Mouse (Mus musculus) hematopoietic multipotent progenitor cell, adult 10-12 weeks (in vitro differentiated cells): ENCODE data around the gene Haspin. TPM values are rescaled to one million over a fixed set of nuclear protein-coding genes. Genes with fewer than 3 reads are reported as not detected.

ENCODE experiments used
- polyA plus RNA-seq: library from polyadenylated mRNA; stranded (reverse); fragments of >175 nt; gene quantifications from 2 replicates; pipeline ENCODE4 v1.2.3, GENCODE M21; 2012; ENCODE audit warnings: low replicate concordance

The Haspin gene
- 5.5 and 8.6 TPM in 2 replicates for polyA plus RNA-seq

DNA sequence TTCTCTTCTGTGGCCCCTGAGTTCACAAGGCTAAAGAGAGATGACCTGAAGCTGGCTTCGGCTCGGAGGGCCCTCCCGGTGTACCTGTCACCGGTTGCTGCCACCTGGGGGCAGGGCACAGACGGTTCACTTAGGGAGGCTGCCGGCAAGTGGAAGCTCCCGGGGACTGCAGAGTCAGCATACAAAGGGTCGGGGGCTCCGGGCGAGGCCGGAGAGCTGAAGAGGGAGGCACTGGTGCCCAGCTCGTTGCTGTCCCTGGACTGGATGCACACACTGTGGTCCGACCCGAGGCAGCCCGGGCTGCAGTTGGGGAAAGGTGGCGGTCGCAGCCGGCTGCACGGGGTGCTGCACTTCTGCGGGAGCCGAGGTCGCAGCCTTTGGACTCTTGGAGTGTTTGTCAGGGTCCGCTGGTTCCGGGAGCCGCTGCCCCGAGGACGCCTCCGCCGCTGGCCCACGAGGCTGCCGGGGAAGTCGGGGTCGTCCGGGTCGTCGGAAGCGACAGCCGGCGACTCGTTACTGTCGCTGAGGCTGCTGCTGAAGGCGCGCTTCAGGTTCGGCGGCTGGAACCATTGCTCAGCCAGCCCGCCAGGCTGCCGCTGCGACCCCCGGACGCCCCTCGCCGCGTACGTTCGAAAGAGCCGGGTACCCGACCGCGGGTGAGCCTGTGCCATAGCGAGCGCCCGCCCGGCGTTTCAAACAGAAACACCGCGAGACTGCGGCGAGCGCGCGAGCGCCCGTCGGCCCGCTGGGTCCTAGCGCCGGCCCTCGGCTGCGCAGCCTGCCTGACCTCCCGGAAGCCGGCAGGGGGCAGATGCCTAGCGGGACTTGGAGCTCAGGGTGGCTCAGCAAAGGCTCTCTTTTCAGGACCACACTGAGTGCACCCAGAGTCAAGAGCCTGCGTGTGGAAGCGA lies at the start of gene Haspin:
Gene Haspin, minus strand, starts transcription at position 704 of the 911 bp plus-strand sequence.

DNA sequence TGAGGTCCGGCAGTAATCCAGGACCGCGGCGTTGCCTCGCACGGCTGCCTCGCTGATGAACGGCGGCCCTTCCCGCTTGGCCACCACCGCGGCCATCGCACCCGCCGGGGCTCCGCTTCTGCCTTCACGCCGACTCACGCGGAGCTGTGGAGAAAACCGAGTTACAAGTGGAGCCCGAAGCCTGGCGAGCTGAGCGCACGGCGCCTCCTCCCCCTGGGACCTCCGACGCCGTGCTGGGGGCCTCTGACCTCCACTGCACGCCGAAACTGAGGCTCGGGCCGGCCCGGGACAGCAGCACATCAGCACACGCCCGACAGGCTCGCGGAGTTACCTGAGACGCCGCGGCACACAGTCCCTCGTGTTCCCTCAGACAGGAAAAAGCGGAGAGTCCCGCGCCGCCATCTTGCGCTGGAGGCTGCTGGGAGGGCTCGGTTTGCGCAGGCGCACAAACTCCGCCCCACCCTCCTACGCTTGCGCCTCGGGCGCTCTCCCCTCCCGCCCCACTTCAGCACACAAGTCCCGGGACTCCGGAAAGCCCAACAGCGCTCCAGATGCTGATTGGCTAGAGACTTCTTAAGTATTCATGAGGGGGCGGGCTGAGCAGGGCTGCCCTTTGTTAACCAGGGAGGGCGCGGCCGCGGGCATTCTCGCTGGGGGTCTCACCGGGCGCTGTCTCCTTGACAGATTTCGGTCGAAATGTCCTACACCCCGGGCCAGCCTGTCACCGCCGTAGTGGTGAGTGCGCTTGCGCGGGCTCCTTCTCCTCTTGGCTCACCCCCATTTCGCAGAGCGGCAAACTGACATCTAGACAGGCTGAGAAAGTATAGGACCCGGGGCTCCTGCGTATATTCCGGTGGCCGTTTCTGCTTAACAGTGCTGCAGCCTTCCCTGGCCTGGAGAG lies 38.8 kb upstream of the Haspin start, which contains the start of the genes Emc6 and Tax1bp3:
Gene Emc6, minus strand, starts transcription at position 430 of the 901 bp plus-strand sequence.
Gene Tax1bp3, plus strand, starts transcription at position 476 of the 901 bp plus-strand sequence.

DNA sequence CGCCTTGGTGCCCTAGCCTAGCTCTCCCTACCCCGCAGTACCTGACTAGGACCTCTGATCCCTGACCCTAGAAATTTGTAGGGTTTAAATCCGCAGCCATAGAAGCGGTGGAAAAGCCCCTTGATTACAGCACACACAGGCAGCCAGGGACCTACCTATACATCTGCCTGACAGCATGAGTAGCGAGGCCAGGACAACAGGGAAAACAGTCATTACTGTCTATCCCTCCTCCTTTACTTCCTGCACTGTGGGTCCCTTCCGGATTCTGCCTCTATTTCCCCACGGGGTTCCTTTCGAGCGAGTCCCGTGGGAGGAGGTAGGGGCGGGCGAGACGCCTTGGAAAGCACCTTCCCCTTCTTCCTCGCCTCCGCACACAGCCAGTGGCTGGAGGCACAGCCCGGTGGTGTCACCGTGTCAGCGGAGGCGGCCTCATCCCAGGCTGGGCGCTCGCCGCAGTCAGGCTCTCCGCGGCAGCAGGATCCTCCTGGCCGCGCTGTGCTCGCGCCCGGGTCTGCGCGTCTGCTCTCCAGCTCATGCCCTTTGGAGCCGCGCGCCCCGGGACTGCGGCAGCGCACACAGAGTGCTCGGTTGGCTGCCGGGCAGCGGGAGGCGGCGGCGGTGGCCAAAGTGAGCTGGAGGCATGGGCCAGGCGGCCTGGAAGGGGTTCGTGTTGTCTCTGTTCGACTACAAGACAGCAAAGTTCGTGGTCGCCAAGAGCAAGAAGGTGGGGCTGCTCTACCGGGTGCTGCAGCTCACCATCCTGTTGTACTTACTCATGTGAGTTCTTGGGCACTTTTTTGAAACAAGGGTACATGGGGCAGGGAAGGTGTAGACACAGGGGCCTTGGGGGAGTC lies 22.1 kb upstream of the Haspin start, which contains the start of gene P2rx5:
Gene P2rx5, plus strand, starts transcription at position 465 of the 854 bp plus-strand sequence.

DNA sequence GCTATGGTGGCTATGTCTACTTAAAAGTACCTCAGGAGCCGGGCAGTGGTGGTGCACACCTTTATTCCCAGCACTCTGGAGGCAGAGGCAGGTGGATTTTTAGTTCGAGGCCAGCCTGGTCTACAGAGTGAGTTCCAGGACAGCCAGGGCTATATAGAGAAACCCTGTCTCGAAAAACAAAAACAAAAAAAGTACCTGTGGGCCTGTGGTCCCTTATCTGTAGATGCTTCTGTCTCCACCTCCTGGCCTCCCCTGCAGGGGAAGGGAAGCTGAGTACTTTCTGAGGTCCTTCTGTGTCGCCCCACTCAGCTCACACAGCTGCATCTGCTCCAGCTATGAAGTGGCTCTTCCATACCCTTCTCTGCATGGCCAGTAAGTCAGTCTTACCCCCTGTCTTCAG lies 47.8 kb downstream of the Haspin start, which contains the start of gene Itgae:
Gene Itgae, plus strand, starts transcription at position 301 of the 400 bp plus-strand sequence.

Other genes with a start within 250 kb of the Haspin start
- gene Atp2a3, start 177.1 kb downstream of the Haspin start, polyA plus RNA-seq, result 280 and 291 TPM in 2 replicates
- 0.67 and 1.9 TPM in 2 replicates for gene P2rx1, start 139.2 kb downstream of the Haspin start, polyA plus RNA-seq
- gene Camkk1, start 119.3 kb downstream of the Haspin start, polyA plus RNA-seq, result 2.5 and 3.9 TPM in 2 replicates
- 3.7 and 3.8 TPM in 2 replicates for gene Ncbp3, start 90.5 kb downstream of the Haspin start, polyA plus RNA-seq
- gene Itgae, start 47.7 kb downstream of the Haspin start, polyA plus RNA-seq, result 2.7 and 4.2 TPM in 2 replicates
- 0.06 and 0.07 TPM in 2 replicates for gene P2rx5, start 22.1 kb upstream of the Haspin start, polyA plus RNA-seq
- gene Emc6, start 38.7 kb upstream of the Haspin start, polyA plus RNA-seq, result 149 and 201 TPM in 2 replicates
- gene Tax1bp3, start 38.8 kb upstream of the Haspin start, polyA plus RNA-seq, result 3.0 and 9.9 TPM in 2 replicates
- gene Ctns, start 60.7 kb upstream of the Haspin start, polyA plus RNA-seq, result 2.1 and 10.2 TPM in 2 replicates
- gene Shpk, start 61.2 kb upstream of the Haspin start, polyA plus RNA-seq, result 1.7 and 1.9 TPM in 2 replicates
- gene Trpv1, start 96.0 kb upstream of the Haspin start, polyA plus RNA-seq, result not detected in 2 replicates
- not detected in 2 replicates for gene Trpv3, start 129.1 kb upstream of the Haspin start, polyA plus RNA-seq
- gene Aspa, start 191.3 kb upstream of the Haspin start, polyA plus RNA-seq, result 0.11 TPM in 1 of 2 replicates, not detected in the other
- not detected in 2 replicates for gene Gm49340, start 191.4 kb upstream of the Haspin start, polyA plus RNA-seq
- gene Spata22, start 191.4 kb upstream of the Haspin start, polyA plus RNA-seq, result not detected in 2 replicates
- not detected in 2 replicates for gene Olfr20, start 212.5 kb upstream of the Haspin start, polyA plus RNA-seq
- gene Olfr376, start 233.0 kb upstream of the Haspin start, polyA plus RNA-seq, result not detected in 2 replicates